Mouse (Mus musculus): ENCODE data around the gene Akt1. TPM values are rescaled to one million over a fixed set of nuclear protein-coding genes. Genes with fewer than 3 reads are reported as not detected.

The Akt1 gene
- polyA plus RNA-seq, 1 experiment from 2014 or later, result 41.9 TPM

DNA sequence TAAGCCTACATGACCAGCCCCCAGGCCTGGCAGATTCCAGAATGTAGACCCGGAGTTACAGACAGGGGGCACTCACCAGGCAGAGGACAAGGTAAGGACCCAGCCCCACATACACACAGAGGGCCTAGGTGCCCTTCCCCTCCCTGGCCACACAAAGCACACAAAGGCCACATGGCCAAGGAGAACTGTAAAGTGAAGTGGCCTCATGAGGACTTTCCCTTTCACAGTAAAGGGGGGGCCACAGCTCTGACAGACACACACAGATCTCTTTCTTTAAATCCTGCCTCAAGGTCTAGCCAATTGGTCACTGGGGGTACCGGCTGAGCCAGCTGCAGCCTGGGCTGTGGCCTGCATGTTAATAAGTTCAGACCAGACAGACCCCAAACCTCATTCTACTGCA lies 10.6 kb downstream of the Akt1 start:
- no peak overlapping the region for H3K4me3 ChIP-seq
- peaks cover 100% of the 10 kb centered on the region for H3K36me3 ChIP-seq (replicated peaks)
- no peaks in the 10 kb centered on the region for H3K9me3 ChIP-seq
- peak overlapping the region; percentile 82 for H3K27ac ChIP-seq
- no peak for DNase-seq (ENCODE audit: extremely low spot score, low spot score)
- H3K4me1 ChIP-seq, result peaks cover 71% of the 10 kb centered on the region
- H3K27me3 ChIP-seq (ENCODE audit: poor library complexity, severe bottlenecking), result no peaks in the 10 kb centered on the region
- WGBS, result 64% methylated on average over 2 of the region's 2 CpGs

DNA sequence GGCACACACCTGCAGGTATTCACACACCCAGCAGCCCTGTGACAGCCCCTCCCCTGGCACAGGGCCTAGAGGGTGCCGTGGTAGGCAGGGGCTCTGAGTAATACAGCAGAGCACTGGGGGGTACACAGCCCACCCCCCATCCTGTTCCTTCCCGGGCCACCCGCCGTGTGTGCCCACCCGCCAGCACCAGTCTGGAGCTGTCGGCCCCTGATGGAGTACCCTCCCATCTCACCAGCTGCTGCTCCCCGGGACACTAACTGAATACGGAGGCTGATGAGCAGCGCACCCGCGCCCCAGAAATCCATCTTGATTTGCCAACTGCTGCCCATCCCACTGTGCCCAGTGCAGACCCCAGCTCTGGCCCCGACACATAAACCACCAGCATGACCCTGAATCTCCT lies 11.0 kb downstream of the Akt1 start:
- Histone ChIP-seq H3K4me3 (no peak overlapping the region), H3K9me3 (no peaks in the 10 kb centered on the region), H3K4me1 (peaks cover 71% of the 10 kb centered on the region), H3K27ac (peak overlapping the region; percentile 82), H3K36me3 (replicated peaks) (peaks cover 100% of the 10 kb centered on the region), H3K27me3 (ENCODE audit: poor library complexity, severe bottlenecking) (no peaks in the 10 kb centered on the region)
- DNase-seq (ENCODE audit: extremely low spot score, low spot score), result no peak
- 94% methylated on average over 12 of the region's 12 CpGs for WGBS

DNA sequence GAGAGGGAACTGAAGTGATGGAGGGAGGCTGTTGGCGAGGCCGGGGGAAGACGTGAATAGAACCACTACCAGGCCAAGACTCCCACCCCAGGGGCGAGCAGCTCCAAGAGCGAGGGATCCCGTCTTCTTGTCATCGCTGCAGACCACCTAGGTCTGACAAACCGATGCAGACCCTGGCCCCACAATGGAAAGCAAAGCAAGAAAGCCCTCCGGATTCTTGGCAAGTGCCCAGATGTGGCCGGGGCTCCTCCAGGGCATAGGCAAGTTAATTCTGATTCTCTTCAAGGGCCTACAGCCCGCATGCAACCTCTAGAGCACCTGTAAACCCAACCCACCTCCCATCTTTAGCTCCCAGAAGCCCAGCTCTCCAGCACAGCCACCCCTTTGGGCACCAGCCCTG lies 11.4 kb downstream of the Akt1 start:
- Histone ChIP-seq H3K27me3 (ENCODE audit: poor library complexity, severe bottlenecking) (no peaks in the 10 kb centered on the region), H3K9me3 (no peaks in the 10 kb centered on the region), H3K27ac (peak overlapping the region; percentile 82), H3K4me1 (peaks cover 71% of the 10 kb centered on the region), H3K36me3 (replicated peaks) (peaks cover 100% of the 10 kb centered on the region), H3K4me3 (no peak overlapping the region)
- DNase-seq (ENCODE audit: extremely low spot score, low spot score), result no peak
- 92% methylated on average over 11 of the region's 11 CpGs for WGBS

DNA sequence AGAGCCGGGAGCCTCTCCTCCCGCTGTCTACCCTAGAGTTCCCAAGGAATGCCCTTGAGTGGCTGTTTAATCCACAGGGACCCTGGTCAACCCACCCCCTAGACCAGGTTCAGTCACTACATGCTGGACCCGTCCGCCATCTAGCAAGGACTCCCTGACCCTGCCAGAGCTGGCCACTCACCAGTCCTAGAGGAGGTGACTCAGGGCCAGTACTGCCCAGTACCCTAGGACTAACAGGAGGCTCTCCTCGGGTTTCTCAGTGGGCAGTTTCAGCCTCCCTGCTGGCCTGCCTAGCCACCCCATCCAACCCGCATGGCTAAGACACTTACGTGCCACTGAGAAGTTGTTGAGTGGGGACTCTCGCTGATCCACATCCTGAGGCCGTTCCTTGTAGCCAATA lies 12.8 kb downstream of the Akt1 start:
- Histone ChIP-seq H3K36me3 (replicated peaks) (peaks cover 100% of the 10 kb centered on the region), H3K4me1 (peaks cover 64% of the 10 kb centered on the region), H3K27ac (peak overlapping the region; percentile 87), H3K4me3 (no peak overlapping the region), H3K9me3 (no peaks in the 10 kb centered on the region), H3K27me3 (ENCODE audit: poor library complexity, severe bottlenecking) (no peaks in the 10 kb centered on the region)
- WGBS, result 89% methylated on average over 9 of the region's 9 CpGs
- no peak for DNase-seq (ENCODE audit: extremely low spot score, low spot score)

- peaks cover 62% of the 10 kb centered on the region for H3K4me1 ChIP-seq
- H3K36me3 ChIP-seq (replicated peaks), result peaks cover 100% of the 10 kb centered on the region
- DNase-seq (ENCODE audit: extremely low spot score, low spot score), result no peak
- no peaks in the 10 kb centered on the region for H3K27me3 ChIP-seq (ENCODE audit: poor library complexity, severe bottlenecking)
- WGBS, result 93% methylated on average over 3 of the region's 3 CpGs
- H3K9me3 ChIP-seq, result no peaks in the 10 kb centered on the region
- peak overlapping the region; percentile 30; the same call in 1 of the 2 replicates for H3K4me3 ChIP-seq
- peak overlapping the region; percentile 87 for H3K27ac ChIP-seq
These were observed 13.4 kb downstream of the Akt1 start for GRCm38 (mm10) chr12:112661327-112661605.

- Histone ChIP-seq H3K36me3 (replicated peaks) (peaks cover 100% of the 10 kb centered on the region), H3K27me3 (ENCODE audit: poor library complexity, severe bottlenecking) (no peaks in the 10 kb centered on the region), H3K4me1 (peaks cover 57% of the 10 kb centered on the region), H3K4me3 (peak overlapping the region; percentile 30), H3K9me3 (no peaks in the 10 kb centered on the region), H3K27ac (peak overlapping the region; percentile 87)
- DNase-seq (ENCODE audit: extremely low spot score, low spot score), result peak; percentile 56
- 60% methylated on average over 5 of the region's 5 CpGs for WGBS
These were observed 13.9 kb downstream of the Akt1 start for GRCm38 (mm10) chr12:112660576-112661326.

GRCm38 (mm10) chr12:112659109-112659508 lies 15.6 kb downstream of the Akt1 start:
- DNase-seq (ENCODE audit: extremely low spot score, low spot score), result no peak
- Histone ChIP-seq H3K9me3 (no peaks in the 10 kb centered on the region), H3K4me1 (peaks cover 48% of the 10 kb centered on the region), H3K27ac (no peak overlapping the region), H3K4me3 (no peak overlapping the region), H3K27me3 (ENCODE audit: poor library complexity, severe bottlenecking) (no peaks in the 10 kb centered on the region), H3K36me3 (replicated peaks) (peaks cover 100% of the 10 kb centered on the region)
- 87% methylated on average over 6 of the region's 6 CpGs for WGBS

DNA sequence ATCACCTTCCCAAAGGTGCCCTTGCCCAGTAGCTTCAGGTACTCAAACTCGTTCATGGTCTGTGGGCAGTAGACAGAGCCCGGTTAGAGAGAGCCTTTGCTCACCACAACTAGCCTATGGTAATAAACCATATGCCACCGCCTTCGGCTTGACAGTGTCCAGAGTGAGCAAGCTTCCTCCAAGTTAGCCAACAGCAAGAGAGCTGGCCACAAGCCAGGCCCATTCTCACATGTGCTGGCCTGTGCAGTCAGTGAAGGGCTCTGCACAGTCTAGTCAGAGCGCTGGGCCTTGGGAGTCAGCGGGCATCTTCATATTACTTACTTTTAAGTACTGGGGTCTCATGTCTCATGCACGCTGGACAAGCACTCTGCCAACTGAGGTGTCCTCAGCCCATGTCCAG lies 16.1 kb downstream of the Akt1 start:
- no peak overlapping the region for H3K4me3 ChIP-seq
- H3K27ac ChIP-seq, result no peak overlapping the region
- H3K4me1 ChIP-seq, result peaks cover 45% of the 10 kb centered on the region
- 94% methylated on average over 7 of the region's 7 CpGs for WGBS
- H3K36me3 ChIP-seq (replicated peaks), result peaks cover 100% of the 10 kb centered on the region
- no peaks in the 10 kb centered on the region for H3K9me3 ChIP-seq
- H3K27me3 ChIP-seq (ENCODE audit: poor library complexity, severe bottlenecking), result no peaks in the 10 kb centered on the region
- DNase-seq (ENCODE audit: extremely low spot score, low spot score), result no peak

- H3K36me3 ChIP-seq (replicated peaks), result peaks cover 100% of the 10 kb centered on the region
- no peaks in the 10 kb centered on the region for H3K27me3 ChIP-seq (ENCODE audit: poor library complexity, severe bottlenecking)
- H3K4me3 ChIP-seq, result no peak overlapping the region
- no peak for DNase-seq (ENCODE audit: extremely low spot score, low spot score)
- WGBS, result 91% methylated on average over 5 of the region's 5 CpGs
- no peak overlapping the region for H3K27ac ChIP-seq
- H3K9me3 ChIP-seq, result no peaks in the 10 kb centered on the region
- peaks cover 9% of the 10 kb centered on the region; the same call in 1 of the 2 replicates for H3K4me1 ChIP-seq
These were observed 20.6 kb downstream of the Akt1 start for GRCm38 (mm10) chr12:112654076-112654475.

GRCm38 (mm10) chr12:112653157-112653824 lies 21.4 kb downstream of the Akt1 start:
- peaks cover 9% of the 10 kb centered on the region; the same call in 1 of the 2 replicates for H3K4me1 ChIP-seq
- H3K27ac ChIP-seq, result no peak overlapping the region
- H3K4me3 ChIP-seq, result no peak overlapping the region
- H3K27me3 ChIP-seq (ENCODE audit: poor library complexity, severe bottlenecking), result no peaks in the 10 kb centered on the region
- peaks cover 100% of the 10 kb centered on the region for H3K36me3 ChIP-seq (replicated peaks)
- peak; percentile 76 for DNase-seq (ENCODE audit: extremely low spot score, low spot score)
- WGBS, result 71% methylated on average over 7 of the region's 7 CpGs
- H3K9me3 ChIP-seq, result no peaks in the 10 kb centered on the region

GRCm38 (mm10) chr12:112651778-112652439 lies 22.8 kb downstream of the Akt1 start:
- peaks cover 100% of the 10 kb centered on the region for H3K36me3 ChIP-seq (replicated peaks)
- WGBS, result 81% methylated on average over 5 of the region's 5 CpGs

GRCm38 (mm10) chr12:112648081-112648480 lies 26.6 kb downstream of the Akt1 start:
- 94% methylated on average over 5 of the region's 5 CpGs for WGBS
- no peak overlapping the region for H3K4me3 ChIP-seq
- DNase-seq (ENCODE audit: extremely low spot score, low spot score), result no peak
- H3K4me1 ChIP-seq, result peaks cover 35% of the 10 kb centered on the region
- H3K9me3 ChIP-seq, result no peaks in the 10 kb centered on the region
- peaks cover 6% of the 10 kb centered on the region; the same call in 1 of the 2 replicates for H3K27me3 ChIP-seq (ENCODE audit: poor library complexity, severe bottlenecking)
- peaks cover 66% of the 10 kb centered on the region for H3K36me3 ChIP-seq (replicated peaks)
- no peak overlapping the region for H3K27ac ChIP-seq

More at GRCm38 (mm10) chr12:112651778-112652439, 22.8 kb downstream of the Akt1 start:
- H3K9me3 ChIP-seq, result no peaks in the 10 kb centered on the region
- H3K27me3 ChIP-seq (ENCODE audit: poor library complexity, severe bottlenecking), result no peaks in the 10 kb centered on the region
- no peak for DNase-seq (ENCODE audit: extremely low spot score, low spot score)
- H3K4me1 ChIP-seq, result peaks cover 12% of the 10 kb centered on the region
- H3K4me3 ChIP-seq, result no peak overlapping the region
- no peak overlapping the region for H3K27ac ChIP-seq

DNA sequence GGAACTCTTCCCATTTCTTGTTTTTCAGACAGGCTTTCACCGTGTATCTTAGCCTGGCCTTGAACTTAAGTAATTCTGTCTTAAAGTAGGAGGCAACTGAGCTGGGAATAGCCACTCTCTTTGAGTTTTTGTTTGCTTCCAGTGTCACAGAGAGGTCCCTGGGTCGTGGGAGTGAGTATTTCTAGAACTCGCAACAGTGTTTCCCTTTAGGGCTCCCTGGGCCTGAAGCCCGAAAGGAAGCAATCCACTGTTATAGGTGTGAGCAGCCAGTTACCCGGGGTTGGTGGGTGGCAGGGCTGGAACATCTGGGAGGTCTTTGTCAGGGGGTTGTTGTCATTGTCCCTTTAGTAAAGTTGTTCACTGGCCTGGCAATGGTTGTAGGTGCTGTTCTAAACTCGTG lies 28.5 kb downstream of the Akt1 start:
- no peak overlapping the region for H3K27ac ChIP-seq
- WGBS, result 69% methylated on average over 6 of the region's 6 CpGs

More for the DNA sequence above, 28.5 kb downstream of the Akt1 start:
- H3K9me3 ChIP-seq, result no peaks in the 10 kb centered on the region
- H3K4me3 ChIP-seq, result peak overlapping the region; percentile 73
- peaks cover 35% of the 10 kb centered on the region for H3K4me1 ChIP-seq
- peaks cover 47% of the 10 kb centered on the region for H3K36me3 ChIP-seq (replicated peaks)
- peaks cover 7% of the 10 kb centered on the region; the same call in 1 of the 2 replicates for H3K27me3 ChIP-seq (ENCODE audit: poor library complexity, severe bottlenecking)
- no peak for DNase-seq (ENCODE audit: extremely low spot score, low spot score)
